Mouse (Mus musculus) embryonic fibroblast, embryonic 13.5 days (primary cell): ENCODE data around the gene Naaladl1. TPM values are rescaled to one million over a fixed set of nuclear protein-coding genes. Genes with fewer than 3 reads are reported as not detected.
A peak's percentile ranks its signal among the peaks of the same experiment; 100 is the strongest.

Experiments
- H3K27ac ChIP-seq: 2 replicates; pipeline ENCODE4 v1.5.1; 2012; ENCODE audit warnings: low read length, control low read depth, inconsistent platforms; ENCODE audit not compliant: insufficient read depth
- H3K4me1 ChIP-seq: 2 replicates; pipeline ENCODE4 v1.6.1; 2011; ENCODE audit warnings: low read length; ENCODE audit not compliant: control insufficient read depth, insufficient read depth
- H3K4me3 ChIP-seq: 2 replicates; pipeline ENCODE4 v1.5.1; 2011; ENCODE audit warnings: mild to moderate bottlenecking, control low read depth, low read length; ENCODE audit not compliant: insufficient read depth
- CTCF ChIP-seq: IDR thresholded peaks from 2 replicates; pipeline ENCODE4 v1.5.1; 2011; ENCODE audit warnings: mild to moderate bottlenecking, control low read depth, low read length, moderate library complexity, borderline replicate concordance; ENCODE audit not compliant: insufficient read depth
- POLR2A ChIP-seq: IDR thresholded peaks from 2 replicates; pipeline ENCODE4 v1.6.1; 2011; ENCODE audit warnings: low read depth, mild to moderate bottlenecking, control low read depth, low read length, moderate library complexity
- polyA plus RNA-seq: library from polyadenylated mRNA; stranded (reverse); fragments of >200 nt; gene quantifications from 2 replicates; pipeline ENCODE4 v1.2.4, GENCODE M21; 2011; ENCODE audit warnings: low read depth; ENCODE audit not compliant: missing spikeins, insufficient read length

Gene Naaladl1
- polyA plus RNA-seq, 1 experiment = 0.61 TPM

GRCm38 (mm10) chr19:6079983-6080480 lies 25.6 kb upstream of the Naaladl1 start, which contains the start of gene Tmem262:
Gene Tmem262 (plus strand): TSS chr19:6080033.
- Histone ChIP-seq H3K27ac (no peak within 1 kb of the TSS), H3K4me3 (no peak within 1 kb of the TSS), H3K4me1 (peaks cover 4% of the 10 kb centered on the region; the same call in 1 of the 2 replicates)
- TF ChIP-seq CTCF (no peak), POLR2A (no peak)

- no peak within 1 kb of the TSS for H3K4me3 ChIP-seq
- H3K27ac ChIP-seq = no peak within 1 kb of the TSS
- peaks cover 4% of the 10 kb centered on the region; the same call in 1 of the 2 replicates for H3K4me1 ChIP-seq
- TF ChIP-seq CTCF (no peak), POLR2A (no peak)
Measured at GRCm38 (mm10) chr19:6082156-6082555, 23.4 kb upstream of the Naaladl1 start, which contains the start of gene Gm28374. Gene Gm28374 (minus strand): TSS chr19:6082256.

GRCm38 (mm10) chr19:6084478-6085248 lies 20.9 kb upstream of the Naaladl1 start, which contains the start of the genes Zfpl1 and Cdca5:
Gene Zfpl1 (minus strand): TSS chr19:6084956.
Gene Cdca5 (plus strand): TSS chr19:6084983.
- peak within 1 kb of the TSS; percentile 55; the same call in 1 of the 2 replicates for H3K27ac ChIP-seq
- peak within 1 kb of the TSS; percentile 87 for H3K4me3 ChIP-seq
- TF ChIP-seq CTCF (no peak), POLR2A (peak; percentile 61)
- H3K4me1 ChIP-seq = peaks cover 4% of the 10 kb centered on the region; the same call in 1 of the 2 replicates

- Histone ChIP-seq H3K27ac (no peak overlapping the region), H3K4me3 (peak overlapping the region; percentile 87), H3K4me1 (peaks cover 4% of the 10 kb centered on the region; the same call in 1 of the 2 replicates)
- TF ChIP-seq CTCF (no peak), POLR2A (no peak)
Measured at GRCm38 (mm10) chr19:6085417-6085879, 20.1 kb upstream of the Naaladl1 start.

- Histone ChIP-seq H3K27ac (no peak overlapping the region), H3K4me3 (no peak overlapping the region), H3K4me1 (peaks cover 1% of the 10 kb centered on the region; the same call in 1 of the 2 replicates)
- TF ChIP-seq POLR2A (no peak), CTCF (no peak)
Measured at GRCm38 (mm10) chr19:6088841-6089240, 16.7 kb upstream of the Naaladl1 start.

GRCm38 (mm10) chr19:6094119-6094518 lies 11.5 kb upstream of the Naaladl1 start, which contains the start of gene AC131692.1:
Gene AC131692.1 (plus strand): TSS chr19:6094419.
- no peaks in the 10 kb centered on the region for H3K4me1 ChIP-seq
- H3K27ac ChIP-seq = no peak within 1 kb of the TSS
- no peak for TF ChIP-seq POLR2A
- no peak for TF ChIP-seq CTCF
- H3K4me3 ChIP-seq = no peak within 1 kb of the TSS

GRCm38 (mm10) chr19:6097847-6098246 lies 7.7 kb upstream of the Naaladl1 start:
- no peaks in the 10 kb centered on the region for H3K4me1 ChIP-seq
- no peak for TF ChIP-seq CTCF
- TF ChIP-seq POLR2A = no peak
- H3K4me3 ChIP-seq = no peak overlapping the region
- no peak overlapping the region for H3K27ac ChIP-seq

- TF ChIP-seq CTCF (no peak), POLR2A (no peak)
- no peak overlapping the region for H3K4me3 ChIP-seq
- no peaks in the 10 kb centered on the region for H3K4me1 ChIP-seq
- H3K27ac ChIP-seq = no peak overlapping the region
Measured at GRCm38 (mm10) chr19:6101186-6101585, 4.4 kb upstream of the Naaladl1 start.

GRCm38 (mm10) chr19:6102169-6102853 lies 3.3 kb upstream of the Naaladl1 start:
- H3K4me3 ChIP-seq = no peak overlapping the region
- H3K4me1 ChIP-seq = no peaks in the 10 kb centered on the region
- H3K27ac ChIP-seq = no peak overlapping the region
- TF ChIP-seq CTCF = no peak
- TF ChIP-seq POLR2A = no peak
